8 mouse cellular contexts compared by ENCODE assay signal in the genomic region with DNA sequence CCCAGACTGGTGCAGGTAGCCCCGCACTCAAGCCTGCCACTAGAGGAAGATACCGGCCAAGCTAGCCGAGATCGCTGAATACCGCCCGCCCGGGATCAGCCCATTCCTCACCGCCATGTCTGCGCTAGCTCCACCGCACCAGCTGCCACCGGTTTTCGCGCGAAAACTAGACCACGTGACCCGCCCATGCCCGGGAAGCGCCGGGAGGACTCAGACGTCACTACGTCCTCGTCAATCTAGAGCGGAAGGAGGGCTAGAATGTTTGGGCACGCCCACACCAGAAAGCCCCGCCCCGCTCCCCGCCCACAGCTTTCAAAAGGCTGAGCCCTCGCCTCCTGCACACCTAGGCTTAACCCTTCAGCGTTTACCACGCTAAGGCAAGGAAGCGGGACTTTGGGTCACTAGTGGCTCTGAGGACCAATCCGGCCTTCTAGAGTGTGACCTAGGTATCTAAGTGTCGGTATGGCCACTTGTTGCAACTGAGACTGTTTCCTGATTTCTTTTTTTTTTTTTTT. TPM values are rescaled to one million over a fixed set of nuclear protein-coding genes. Genes with fewer than 3 reads are reported as not detected.
DNase-seq lines count a peak whose midpoint lies in the region; ATAC-seq and TF ChIP-seq lines count a peak whose summit lies in the region.

Gene Mcm2, minus strand, starts transcription at position 247 of the 515 bp plus-strand sequence.

- H3K4me3 ChIP-seq in heart, embryonic 12.5 days = peak within 1 kb of the TSS; percentile 79
- peak within 1 kb of the TSS; percentile 70 for H3K4me3 ChIP-seq in kidney, postnatal 0 days (replicated peaks; ENCODE audit: low read depth, low read length)
- H3K4me3 ChIP-seq in liver, embryonic 11.5 days (ENCODE audit: low read depth, low read length) = peak within 1 kb of the TSS; percentile 93
- peak within 1 kb of the TSS; percentile 79 for H3K4me3 ChIP-seq in stomach, embryonic 14.5 days (ENCODE audit: low read depth, low read length)

- under 1% methylated on average over 33 of the region's 33 CpGs for WGBS in heart, embryonic 12.5 days
- under 1% methylated on average over 33 of the region's 33 CpGs for WGBS in kidney, postnatal 0 days
- WGBS in liver, embryonic 11.5 days = 1% methylated on average over 33 of the region's 33 CpGs
- WGBS in stomach, embryonic 14.5 days = under 1% methylated on average over 33 of the region's 33 CpGs

- no peak for TF ChIP-seq CTCF in kidney, postnatal 0 days (IDR thresholded peaks at IDR 0.05; ENCODE audit: low read depth)

- H3K27me3 ChIP-seq in heart, embryonic 12.5 days (replicated peaks) = no peaks in the 10 kb centered on the region
- no peaks in the 10 kb centered on the region for H3K27me3 ChIP-seq in kidney, postnatal 0 days (ENCODE audit: insufficient read depth, low read length)
- H3K27me3 ChIP-seq in liver, embryonic 11.5 days (replicated peaks; ENCODE audit: control insufficient read depth, insufficient read depth, low read length) = no peaks in the 10 kb centered on the region
- H3K27me3 ChIP-seq in stomach, embryonic 14.5 days (ENCODE audit: control insufficient read depth, insufficient read depth, low read length) = no peaks in the 10 kb centered on the region

- peak within 1 kb of the TSS; percentile 90 for H3K4me2 ChIP-seq in heart, embryonic 12.5 days
- H3K4me2 ChIP-seq in kidney, postnatal 0 days (ENCODE audit: low read length) = peak within 1 kb of the TSS; percentile 84
- peak within 1 kb of the TSS; percentile 82 for H3K4me2 ChIP-seq in liver, embryonic 11.5 days
- H3K4me2 ChIP-seq in stomach, embryonic 14.5 days (replicated peaks; ENCODE audit: low read depth, low read length) = peak within 1 kb of the TSS; percentile 67

- peak within 1 kb of the TSS; percentile 77 for H3K27ac ChIP-seq in heart, embryonic 12.5 days (ENCODE audit: poor library complexity, severe bottlenecking)
- H3K27ac ChIP-seq in kidney, postnatal 0 days = peak within 1 kb of the TSS; percentile 76; the same call in 1 of the 2 replicates
- H3K27ac ChIP-seq in liver, embryonic 11.5 days (ENCODE audit: low read depth, low read length) = peak within 1 kb of the TSS; percentile 83
- peak within 1 kb of the TSS; percentile 81 for H3K27ac ChIP-seq in stomach, embryonic 14.5 days (ENCODE audit: low read length)

- H3K36me3 ChIP-seq in heart, embryonic 12.5 days = peaks cover 36% of the 10 kb centered on the region
- peaks cover 11% of the 10 kb centered on the region; the same call in 1 of the 2 replicates for H3K36me3 ChIP-seq in kidney, postnatal 0 days (ENCODE audit: insufficient read depth, low read length)
- peaks cover 28% of the 10 kb centered on the region for H3K36me3 ChIP-seq in liver, embryonic 11.5 days (ENCODE audit: control insufficient read depth, insufficient read depth, low read length)
- H3K36me3 ChIP-seq in stomach, embryonic 14.5 days (ENCODE audit: control insufficient read depth, insufficient read depth, low read length) = peaks cover 23% of the 10 kb centered on the region; the same call in 1 of the 2 replicates

- peaks cover 46% of the 10 kb centered on the region for H3K4me1 ChIP-seq in heart, embryonic 12.5 days (replicated peaks)
- H3K4me1 ChIP-seq in kidney, postnatal 0 days (replicated peaks; ENCODE audit: insufficient read depth, low read length) = peaks cover 9% of the 10 kb centered on the region
- peaks cover 32% of the 10 kb centered on the region for H3K4me1 ChIP-seq in liver, embryonic 11.5 days (replicated peaks; ENCODE audit: control insufficient read depth, insufficient read depth, low read length)
- peaks cover 21% of the 10 kb centered on the region; the same call in 1 of the 2 replicates for H3K4me1 ChIP-seq in stomach, embryonic 14.5 days (ENCODE audit: control insufficient read depth, insufficient read depth, low read length)

- no peaks in the 10 kb centered on the region for H3K9me3 ChIP-seq in heart, embryonic 12.5 days (replicated peaks)
- H3K9me3 ChIP-seq in kidney, postnatal 0 days (replicated peaks; ENCODE audit: low read length) = no peaks in the 10 kb centered on the region
- H3K9me3 ChIP-seq in liver, embryonic 11.5 days (ENCODE audit: control insufficient read depth, low read length) = no peaks in the 10 kb centered on the region
- H3K9me3 ChIP-seq in stomach, embryonic 14.5 days (ENCODE audit: control insufficient read depth, low read depth, low read length) = no peaks in the 10 kb centered on the region

- peak; percentile 97 for DNase-seq in CD4-positive helper T cell, adult 2 months (ENCODE audit: low read depth, low spot score)
- peak; percentile 84 for DNase-seq in brain, embryonic 18.5 days (ENCODE audit: low read depth, low spot score)
- DNase-seq in kidney, postnatal 0 days (ENCODE audit: low spot score) = peak; percentile 98
- peak; percentile 98 for DNase-seq in liver, embryonic 11.5 days (ENCODE audit: low spot score)
- peak; percentile 98 for DNase-seq in naive thymus-derived CD4-positive, alpha-beta T cell, adult 2 months (ENCODE audit: low read depth)

- H3K9ac ChIP-seq in heart, embryonic 12.5 days = peak within 1 kb of the TSS; percentile 94
- peak within 1 kb of the TSS; percentile 75 for H3K9ac ChIP-seq in kidney, postnatal 0 days (ENCODE audit: low read depth, low read length)
- H3K9ac ChIP-seq in liver, embryonic 11.5 days (ENCODE audit: low read depth, low read length) = peak within 1 kb of the TSS; percentile 99
- peak within 1 kb of the TSS; percentile 90 for H3K9ac ChIP-seq in stomach, embryonic 14.5 days (replicated peaks; ENCODE audit: low read depth, low read length)

- peak; percentile 79 for ATAC-seq in erythroid progenitor cell, adult 5-6 weeks (replicated peaks; ENCODE audit: low FRiP score, poor library complexity, severe bottlenecking)
- peak; percentile 81 for ATAC-seq in heart, embryonic 12.5 days (ENCODE audit: insufficient number of reproducible peaks, low FRiP score)
- peak; percentile 75 for ATAC-seq in kidney, postnatal 0 days (replicated peaks; ENCODE audit: low FRiP score, low read depth)
- peak; percentile 81 for ATAC-seq in liver, embryonic 11.5 days (replicated peaks; ENCODE audit: low FRiP score)
- peak; percentile 83 for ATAC-seq in stomach, embryonic 14.5 days (ENCODE audit: insufficient number of reproducible peaks, insufficient read depth, low FRiP score, low read depth)

RNA-seq across cellular contexts. Expression of gene Mcm2, which starts in this region (rescaled TPM):
- total RNA-seq in erythroid progenitor cell, adult 5-6 weeks (2015; ENCODE audit: low replicate concordance) = 111 and 119 TPM in 2 replicates
- 159 and 169 TPM in 2 replicates for total RNA-seq in erythroid progenitor cell, adult 5-6 weeks (2017; ENCODE audit: low replicate concordance)
- polyA plus RNA-seq in heart, embryonic 12.5 days (2016; fragmentation: Nextera tagmentation; extraction: Ambion mirVana) = 130 TPM in 2 replicates
- polyA plus RNA-seq in kidney, postnatal 0 days (2015; fragmentation: Nextera tagmentation; extraction: Ambion mirVana) = 59.3 and 73.1 TPM in 2 replicates
- polyA plus RNA-seq in liver, embryonic 11.5 days (2014; fragmentation: Nextera tagmentation; extraction: Ambion mirVana) = 254 and 284 TPM in 2 replicates
- polyA plus RNA-seq in stomach, embryonic 14.5 days (2014; fragmentation: Nextera tagmentation; extraction: Ambion mirVana) = 112 and 114 TPM in 2 replicates

Comparison
In these comparisons a context has a peak if more than half of its experiments do, and no peak if none do; other contexts are left out.
1. Peak in every context shown above with its lines: DNase-seq, ATAC-seq, H3K4me3 ChIP-seq and H3K27ac ChIP-seq.